ENCODE assay signal across 8 mouse cellular contexts in the genomic region with DNA sequence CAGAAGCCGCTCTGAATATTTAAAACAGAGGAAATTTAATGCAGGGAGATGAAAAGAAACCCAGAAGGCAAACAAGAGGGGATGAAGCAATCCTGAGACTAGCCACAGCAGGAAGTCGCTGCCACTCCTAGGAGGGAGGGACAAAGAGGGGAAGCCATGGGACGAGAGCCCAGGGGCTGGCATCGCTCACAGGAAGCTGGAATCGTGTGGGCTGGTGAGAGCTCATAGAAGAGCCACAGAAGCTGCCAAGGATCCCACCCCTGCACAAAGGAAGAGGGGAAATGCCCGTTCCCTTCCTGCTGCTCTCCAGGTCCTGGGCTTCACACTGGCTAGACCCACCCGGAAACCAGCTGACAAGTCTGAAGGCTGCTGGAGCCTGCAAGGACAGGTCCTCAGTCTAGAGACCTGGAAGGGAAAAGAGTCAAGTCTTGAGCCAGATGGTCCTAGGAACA.
DNase-seq lines count a peak whose midpoint lies in the region; ATAC-seq and TF ChIP-seq lines count a peak whose summit lies in the region.

No protein-coding gene starts in this region.

- TF ChIP-seq CTCF in ES-Bruce4 (IDR thresholded peaks at IDR 0.05; ENCODE audit: low read depth, low read length), result no peak
- no peak for TF ChIP-seq CTCF in heart, postnatal 0 days (IDR thresholded peaks at IDR 0.05; ENCODE audit: low read depth)

- H3K9me3 ChIP-seq in ES-Bruce4 (replicated peaks; ENCODE audit: control insufficient read depth, insufficient read depth, low read length, poor library complexity, severe bottlenecking), result no peaks in the 10 kb centered on the region
- no peaks in the 10 kb centered on the region for H3K9me3 ChIP-seq in forebrain, embryonic 14.5 days (replicated peaks; ENCODE audit: control insufficient read depth, low read length)
- H3K9me3 ChIP-seq in heart, postnatal 0 days (replicated peaks; ENCODE audit: control insufficient read depth, low read length), result no peaks in the 10 kb centered on the region
- no peaks in the 10 kb centered on the region for H3K9me3 ChIP-seq in liver, embryonic 12.5 days (replicated peaks)

- H3K36me3 ChIP-seq in ES-Bruce4 (ENCODE audit: control insufficient read depth, insufficient read depth, low read length, poor library complexity, severe bottlenecking), result no peaks in the 10 kb centered on the region
- no peaks in the 10 kb centered on the region for H3K36me3 ChIP-seq in forebrain, embryonic 14.5 days (ENCODE audit: control insufficient read depth, insufficient read depth, low read length)
- H3K36me3 ChIP-seq in heart, postnatal 0 days (replicated peaks; ENCODE audit: control insufficient read depth, insufficient read depth, low read length), result no peaks in the 10 kb centered on the region
- H3K36me3 ChIP-seq in liver, embryonic 12.5 days, result no peaks in the 10 kb centered on the region

- peak overlapping the region; percentile 87 for H3K27ac ChIP-seq in ES-Bruce4 (ENCODE audit: insufficient read depth, low read length)
- H3K27ac ChIP-seq in forebrain, embryonic 14.5 days (ENCODE audit: low read depth, low read length), result peak overlapping the region; percentile 80
- peak overlapping the region; percentile 82 for H3K27ac ChIP-seq in heart, postnatal 0 days (ENCODE audit: low read depth)
- H3K27ac ChIP-seq in liver, embryonic 12.5 days, result peak overlapping the region; percentile 31; the same call in 1 of the 2 replicates

- no peak overlapping the region for H3K4me3 ChIP-seq in ES-Bruce4 (ENCODE audit: low read depth, low read length)
- H3K4me3 ChIP-seq in forebrain, embryonic 14.5 days (ENCODE audit: low read depth, low read length), result no peak overlapping the region
- H3K4me3 ChIP-seq in heart, postnatal 0 days (ENCODE audit: low read depth, low read length), result no peak overlapping the region
- no peak overlapping the region for H3K4me3 ChIP-seq in liver, embryonic 12.5 days

- DNase-seq in cerebellum, adult 18-20 months, result peak; percentile 44 to 47
- DNase-seq in forebrain, embryonic 14.5 days (ENCODE audit: low spot score), result peak; percentile 81
- DNase-seq in heart, postnatal 0 days (ENCODE audit: low spot score), result peak; percentile 55
- peak; percentile 57 to 77 for DNase-seq in kidney, postnatal 25 days
- peak; percentile 55 for DNase-seq in urinary bladder, adult 2 months (ENCODE audit: low spot score)

- peak; percentile 74 for ATAC-seq in forebrain, embryonic 14.5 days
- ATAC-seq in heart, postnatal 0 days (ENCODE audit: insufficient read depth, low read depth), result peak; percentile 67
- ATAC-seq in liver, embryonic 12.5 days, result peak; percentile 38; the same call in 1 of the 2 replicates
- ATAC-seq in monocyte, adult 5-6 weeks (replicated peaks; ENCODE audit: insufficient number of reproducible peaks, low FRiP score, low TSS enrichment, poor library complexity, severe bottlenecking), result peak; percentile 85

- no peaks in the 10 kb centered on the region for H3K27me3 ChIP-seq in ES-Bruce4 (ENCODE audit: control insufficient read depth, insufficient read depth, low read length, poor library complexity, severe bottlenecking)
- H3K27me3 ChIP-seq in forebrain, embryonic 14.5 days (replicated peaks; ENCODE audit: control insufficient read depth, insufficient read depth, low read length), result no peaks in the 10 kb centered on the region
- H3K27me3 ChIP-seq in heart, postnatal 0 days (ENCODE audit: control insufficient read depth, insufficient read depth, low read length), result no peaks in the 10 kb centered on the region
- peaks cover 3% of the 10 kb centered on the region; the same call in 1 of the 2 replicates for H3K27me3 ChIP-seq in liver, embryonic 12.5 days (replicated peaks)

- WGBS in forebrain, embryonic 14.5 days, result 7% methylated on average over 7 of the region's 7 CpGs
- WGBS in heart, postnatal 0 days, result 21% methylated on average over 7 of the region's 7 CpGs
- 13% methylated on average over 7 of the region's 7 CpGs for WGBS in liver, embryonic 12.5 days (ENCODE audit: insufficient replicate concordance)

- no peak overlapping the region for H3K9ac ChIP-seq in ES-Bruce4 (ENCODE audit: low read depth, poor library complexity, severe bottlenecking)
- peak overlapping the region; percentile 25; the same call in 1 of the 2 replicates for H3K9ac ChIP-seq in forebrain, embryonic 14.5 days (ENCODE audit: low read length)
- 0 out of 2 replicates have a peak overlapping the region, but pooled peaks have one; percentile 11 for H3K9ac ChIP-seq in heart, postnatal 0 days (replicated peaks; ENCODE audit: low read depth, low read length)
- peak overlapping the region; percentile 36; the same call in 1 of the 2 replicates for H3K9ac ChIP-seq in liver, embryonic 12.5 days

- no peak for TF ChIP-seq POLR2A in ES-Bruce4 (IDR thresholded peaks at IDR 0.05; ENCODE audit: insufficient read depth, low read length)

- peak; percentile 71; the same call in 1 of the 2 replicates for TF ChIP-seq EP300 in ES-Bruce4 (IDR thresholded peaks at IDR 0.05; ENCODE audit: insufficient read depth, low read depth, low read length)
- no peak for TF ChIP-seq EP300 in heart, postnatal 0 days (IDR thresholded peaks at IDR 0.05; ENCODE audit: low read depth)

- no peak overlapping the region for H3K4me2 ChIP-seq in forebrain, embryonic 14.5 days (ENCODE audit: low read length)
- H3K4me2 ChIP-seq in heart, postnatal 0 days (ENCODE audit: low read depth, low read length), result peak overlapping the region; percentile 36
- H3K4me2 ChIP-seq in liver, embryonic 12.5 days, result peak overlapping the region; percentile 38

- H3K4me1 ChIP-seq in ES-Bruce4 (ENCODE audit: control insufficient read depth, insufficient read depth, low read length), result peaks cover 8% of the 10 kb centered on the region
- peaks cover 16% of the 10 kb centered on the region for H3K4me1 ChIP-seq in forebrain, embryonic 14.5 days (ENCODE audit: control insufficient read depth, insufficient read depth, low read length)
- peaks cover 13% of the 10 kb centered on the region for H3K4me1 ChIP-seq in heart, postnatal 0 days (ENCODE audit: control insufficient read depth, insufficient read depth)
- peaks cover 29% of the 10 kb centered on the region for H3K4me1 ChIP-seq in liver, embryonic 12.5 days

Comparison
In these comparisons a context has a peak if more than half of its experiments do, and no peak if none do; other contexts are left out.
1. H3K27ac ChIP-seq: peak in every context shown above with its lines; median percentile 87 in ES-Bruce4; 82 in heart, postnatal 0 days; 80 in forebrain, embryonic 14.5 days; 31 in liver, embryonic 12.5 days.